Mouse (Mus musculus): ENCODE measurements around the gene Dnmt3l. TPM values are rescaled to one million over a fixed set of nuclear protein-coding genes. Genes with fewer than 3 reads are reported as not detected.

Dnmt3l gene
- polyA plus RNA-seq, 1 experiment from 2014 or later = 0.36 TPM

GRCm38 (mm10) chr10:78086444-78087061, 44.8 kb downstream of the Dnmt3l start:
- Histone ChIP-seq H3K9me3 (ENCODE audit: low read length) (no peaks in the 10 kb centered on the region), H3K9ac (replicated peaks; ENCODE audit: low read depth) (no peak overlapping the region), H3K36me3 (ENCODE audit: insufficient read depth, low read length) (no peaks in the 10 kb centered on the region), H3K27ac (ENCODE audit: low read length) (no peak overlapping the region), H3K4me2 (replicated peaks; ENCODE audit: low read depth, low read length) (no peak overlapping the region), H3K4me1 (ENCODE audit: insufficient read depth, low read depth, low read length) (no peaks in the 10 kb centered on the region), H3K4me3 (ENCODE audit: low read depth, low read length) (no peak overlapping the region), H3K27me3 (replicated peaks; ENCODE audit: insufficient read depth, low read length) (no peaks in the 10 kb centered on the region)
- TF ChIP-seq EP300 (IDR thresholded peaks at IDR 0.05) = no peak
- TF ChIP-seq CTCF (IDR thresholded peaks at IDR 0.05) = no peak
- DNase-seq (ENCODE audit: low spot score) (peak; percentile 18), ATAC-seq (0 out of 2 replicates have a peak, but pooled peaks have one; percentile 2)
- WGBS = 61% methylated on average over 10 of the region's 10 CpGs

- H3K4me2 ChIP-seq (replicated peaks; ENCODE audit: low read depth, low read length) = no peak overlapping the region
- WGBS = 62% methylated on average over 6 of the region's 6 CpGs
- H3K9ac ChIP-seq (replicated peaks; ENCODE audit: low read depth) = no peak overlapping the region
- no peak overlapping the region for H3K27ac ChIP-seq (ENCODE audit: low read length)
- no peaks in the 10 kb centered on the region for H3K36me3 ChIP-seq (ENCODE audit: insufficient read depth, low read length)
- no peak overlapping the region for H3K4me3 ChIP-seq (ENCODE audit: low read depth, low read length)
- H3K4me1 ChIP-seq (ENCODE audit: insufficient read depth, low read depth, low read length) = no peaks in the 10 kb centered on the region
- no peaks in the 10 kb centered on the region for H3K27me3 ChIP-seq (replicated peaks; ENCODE audit: insufficient read depth, low read length)
- no peaks in the 10 kb centered on the region for H3K9me3 ChIP-seq (ENCODE audit: low read length)
- ATAC-seq (peak; percentile 18; the same call in 1 of the 2 replicates), DNase-seq (ENCODE audit: low spot score) (peak; percentile 27)
- no peak for TF ChIP-seq EP300 (IDR thresholded peaks at IDR 0.05)
- TF ChIP-seq CTCF (IDR thresholded peaks at IDR 0.05) = no peak
Observed at GRCm38 (mm10) chr10:78087101-78087511, 45.4 kb downstream of the Dnmt3l start.

GRCm38 (mm10) chr10:78090246-78090645, 48.5 kb downstream of the Dnmt3l start:
- WGBS = 48% methylated on average over 6 of the region's 6 CpGs
- TF ChIP-seq CTCF (IDR thresholded peaks at IDR 0.05) (no peak), EP300 (IDR thresholded peaks at IDR 0.05) (no peak)
- no peak overlapping the region for H3K4me2 ChIP-seq (replicated peaks; ENCODE audit: low read depth, low read length)
- H3K36me3 ChIP-seq (ENCODE audit: insufficient read depth, low read length) = no peaks in the 10 kb centered on the region
- no peaks in the 10 kb centered on the region for H3K27me3 ChIP-seq (replicated peaks; ENCODE audit: insufficient read depth, low read length)
- ATAC-seq (no peak), DNase-seq (ENCODE audit: low spot score) (peak; percentile 22)
- no peak overlapping the region for H3K9ac ChIP-seq (replicated peaks; ENCODE audit: low read depth)
- no peak overlapping the region for H3K27ac ChIP-seq (ENCODE audit: low read length)
- H3K4me1 ChIP-seq (ENCODE audit: insufficient read depth, low read depth, low read length) = no peaks in the 10 kb centered on the region
- H3K4me3 ChIP-seq (ENCODE audit: low read depth, low read length) = no peak overlapping the region
- H3K9me3 ChIP-seq (ENCODE audit: low read length) = no peaks in the 10 kb centered on the region

GRCm38 (mm10) chr10:78090706-78091491, 49.2 kb downstream of the Dnmt3l start:
- H3K9ac ChIP-seq (replicated peaks; ENCODE audit: low read depth) = no peak overlapping the region
- no peak overlapping the region for H3K4me2 ChIP-seq (replicated peaks; ENCODE audit: low read depth, low read length)
- H3K27me3 ChIP-seq (replicated peaks; ENCODE audit: insufficient read depth, low read length) = no peaks in the 10 kb centered on the region
- no peaks in the 10 kb centered on the region for H3K9me3 ChIP-seq (ENCODE audit: low read length)
- WGBS = 63% methylated on average over 4 of the region's 4 CpGs
- TF ChIP-seq EP300 (IDR thresholded peaks at IDR 0.05) (no peak), CTCF (IDR thresholded peaks at IDR 0.05) (no peak)
- no peak overlapping the region for H3K4me3 ChIP-seq (ENCODE audit: low read depth, low read length)
- no peak overlapping the region for H3K27ac ChIP-seq (ENCODE audit: low read length)
- DNase-seq (ENCODE audit: low spot score) (no peak), ATAC-seq (no peak)
- H3K36me3 ChIP-seq (ENCODE audit: insufficient read depth, low read length) = no peaks in the 10 kb centered on the region
- H3K4me1 ChIP-seq (ENCODE audit: insufficient read depth, low read depth, low read length) = no peaks in the 10 kb centered on the region

GRCm38 (mm10) chr10:78091865-78092724, 50.3 kb downstream of the Dnmt3l start:
- H3K4me3 ChIP-seq (ENCODE audit: low read depth, low read length) = no peak overlapping the region
- no peak for DNase-seq (ENCODE audit: low spot score)
- ATAC-seq = no peak
- H3K36me3 ChIP-seq (ENCODE audit: insufficient read depth, low read length) = no peaks in the 10 kb centered on the region
- 78% methylated on average over 23 of the region's 23 CpGs for WGBS
- H3K4me2 ChIP-seq (replicated peaks; ENCODE audit: low read depth, low read length) = no peak overlapping the region
- no peak for TF ChIP-seq CTCF (IDR thresholded peaks at IDR 0.05)
- TF ChIP-seq EP300 (IDR thresholded peaks at IDR 0.05) = no peak
- H3K4me1 ChIP-seq (ENCODE audit: insufficient read depth, low read depth, low read length) = no peaks in the 10 kb centered on the region
- H3K9ac ChIP-seq (replicated peaks; ENCODE audit: low read depth) = no peak overlapping the region
- no peak overlapping the region for H3K27ac ChIP-seq (ENCODE audit: low read length)
- H3K27me3 ChIP-seq (replicated peaks; ENCODE audit: insufficient read depth, low read length) = no peaks in the 10 kb centered on the region
- H3K9me3 ChIP-seq (ENCODE audit: low read length) = no peaks in the 10 kb centered on the region

- no peak for TF ChIP-seq CTCF (IDR thresholded peaks at IDR 0.05)
- no peak for TF ChIP-seq EP300 (IDR thresholded peaks at IDR 0.05)
- Histone ChIP-seq H3K9me3 (ENCODE audit: low read length) (no peaks in the 10 kb centered on the region), H3K4me2 (replicated peaks; ENCODE audit: low read depth, low read length) (no peak overlapping the region), H3K4me1 (ENCODE audit: insufficient read depth, low read depth, low read length) (no peaks in the 10 kb centered on the region), H3K4me3 (ENCODE audit: low read depth, low read length) (no peak overlapping the region), H3K36me3 (ENCODE audit: insufficient read depth, low read length) (no peaks in the 10 kb centered on the region), H3K27ac (ENCODE audit: low read length) (no peak overlapping the region), H3K9ac (replicated peaks; ENCODE audit: low read depth) (no peak overlapping the region), H3K27me3 (replicated peaks; ENCODE audit: insufficient read depth, low read length) (no peaks in the 10 kb centered on the region)
- no peak for DNase-seq (ENCODE audit: low spot score)
- no peak for ATAC-seq
- 85% methylated on average over 13 of the region's 13 CpGs for WGBS
Observed at GRCm38 (mm10) chr10:78092725-78093029, 50.9 kb downstream of the Dnmt3l start.
